Mouse (Mus musculus) right cerebral cortex, postnatal 4 days (tissue): ENCODE results near the gene Gpr161.
A peak's percentile ranks its signal among the peaks of the same experiment; 100 is the strongest.
"Not testable (repeated sequence)": the region's sequence is repeated elsewhere in the genome, so short reads cannot be mapped to it uniquely, and the experiment has no call there.

Experiments used
- DNase-seq: peaks from one replicate; pipeline ENCODE4 v3.0.0-alpha.2; 2022

Gene Gpr161

DNA sequence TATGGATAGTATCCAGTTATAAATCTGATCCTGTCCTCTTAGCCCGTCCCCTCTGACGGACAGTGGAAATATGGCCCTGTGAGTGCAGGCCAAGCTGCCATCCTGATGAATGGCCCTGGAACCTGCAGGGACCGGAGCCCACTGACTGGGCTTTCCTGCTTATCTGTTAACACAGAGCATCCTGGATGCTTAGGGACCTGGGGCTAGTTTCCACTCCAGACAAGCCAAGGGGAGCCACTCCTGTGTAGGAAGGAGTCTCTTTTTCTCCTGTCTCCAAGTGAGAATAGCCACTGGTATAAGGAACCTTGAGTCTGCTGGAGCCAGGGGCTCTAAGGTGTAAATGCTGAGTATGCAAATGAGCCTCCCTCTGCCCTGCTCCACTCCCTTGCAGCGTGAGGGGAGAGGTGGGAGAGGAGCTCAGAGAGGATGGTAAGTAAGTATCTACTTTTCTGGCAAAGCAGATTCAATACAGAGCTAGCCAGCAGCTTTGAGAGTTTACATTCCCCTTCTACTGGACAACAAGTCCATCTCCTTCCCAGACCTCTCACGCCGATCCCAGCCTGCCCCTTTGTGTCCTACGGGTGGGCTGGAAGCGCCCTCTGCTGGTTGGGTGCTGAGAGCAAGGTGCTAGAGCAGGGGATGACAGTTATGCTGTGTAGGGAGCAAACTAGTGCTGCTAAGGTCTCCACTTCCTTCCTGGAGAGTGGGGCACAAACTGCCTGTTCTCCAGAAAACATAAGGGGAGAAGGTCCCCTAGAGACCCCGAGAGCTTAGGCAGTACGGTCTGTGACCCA lies 24.7 kb downstream of the Gpr161 start:
- peak; percentile 74 for DNase-seq

DNA sequence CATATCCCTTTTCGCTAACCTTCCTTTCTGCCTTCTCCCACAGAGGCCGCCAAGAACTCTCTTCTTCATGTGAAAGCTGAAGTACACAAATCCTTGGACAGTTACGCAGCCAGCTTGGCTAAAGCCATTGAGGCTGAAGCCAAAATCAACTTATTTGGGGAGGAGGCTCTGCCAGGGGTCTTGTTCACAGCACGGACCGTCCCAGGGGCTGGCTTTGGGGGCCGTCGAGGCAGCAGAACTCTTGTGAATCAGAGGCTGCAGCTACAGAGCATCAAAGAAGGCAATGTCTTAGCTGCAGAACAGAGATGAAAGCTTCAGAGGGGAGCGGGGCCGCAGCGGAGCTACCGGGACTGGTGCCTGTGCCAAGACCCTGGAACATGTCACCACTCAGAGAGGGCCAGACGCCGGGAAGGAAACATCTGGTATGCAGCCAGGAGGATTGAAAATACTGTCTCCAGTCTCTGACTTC lies 25.8 kb downstream of the Gpr161 start:
- no peak for DNase-seq

DNA sequence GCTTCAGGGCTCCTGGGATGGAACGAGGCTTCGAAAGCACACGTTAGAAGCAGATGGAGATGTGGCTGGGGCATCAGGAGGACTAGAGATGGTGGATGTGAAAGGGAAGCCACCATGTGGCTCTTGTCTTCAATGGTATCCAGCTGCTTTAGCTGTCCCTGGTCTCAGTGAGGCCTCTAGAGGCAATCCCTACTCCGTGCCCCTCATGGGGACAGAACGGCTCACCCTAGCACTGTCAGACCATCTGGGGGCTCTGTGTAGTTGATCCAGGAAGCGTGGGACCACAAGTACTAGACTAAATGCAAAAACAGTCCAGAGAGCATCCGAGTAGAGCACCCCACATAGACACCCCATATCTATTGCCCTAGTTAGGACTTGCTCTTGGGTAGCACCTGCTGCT lies 26.3 kb downstream of the Gpr161 start:
- DNase-seq = no peak

DNA sequence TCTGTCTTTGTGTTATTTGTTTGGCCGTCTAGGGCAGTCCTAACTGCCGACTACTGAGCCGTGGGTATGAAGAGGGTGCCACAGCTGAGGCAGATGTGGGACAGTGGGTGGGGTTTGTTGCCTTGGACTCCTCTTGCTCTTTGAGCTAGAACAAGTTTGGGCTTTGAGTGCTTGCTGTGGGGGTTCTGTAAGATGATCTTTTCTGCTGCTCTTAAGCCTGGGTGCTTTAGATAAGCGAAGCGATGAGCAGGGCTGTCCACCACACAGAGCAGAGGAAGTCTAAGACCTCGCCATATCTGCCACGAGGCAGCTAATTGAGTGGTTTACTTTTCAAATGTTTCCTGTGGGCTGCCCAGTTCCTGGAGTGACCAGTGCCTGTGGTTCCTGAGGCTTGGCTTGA lies 27.3 kb downstream of the Gpr161 start:
- no peak for DNase-seq

DNA sequence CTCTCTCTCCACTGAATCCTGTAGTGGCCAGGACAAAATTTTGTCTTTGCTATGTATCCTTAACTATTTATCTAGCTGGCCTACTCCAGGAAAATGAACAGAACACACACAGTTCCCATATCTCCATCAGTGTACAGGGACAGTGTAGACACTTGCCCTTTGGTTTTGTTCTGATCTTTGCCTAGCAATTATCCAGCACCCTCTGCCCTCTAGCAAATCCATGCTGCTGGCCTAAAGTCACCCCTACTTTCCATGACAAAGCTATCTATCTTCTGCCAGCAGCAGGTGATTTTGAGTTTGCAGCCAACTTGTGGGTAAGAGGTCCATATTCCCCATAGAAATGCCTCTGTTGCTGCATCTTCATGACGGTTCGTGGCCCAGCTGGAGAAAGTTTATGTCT lies 31.8 kb downstream of the Gpr161 start:
- DNase-seq = no peak

DNA sequence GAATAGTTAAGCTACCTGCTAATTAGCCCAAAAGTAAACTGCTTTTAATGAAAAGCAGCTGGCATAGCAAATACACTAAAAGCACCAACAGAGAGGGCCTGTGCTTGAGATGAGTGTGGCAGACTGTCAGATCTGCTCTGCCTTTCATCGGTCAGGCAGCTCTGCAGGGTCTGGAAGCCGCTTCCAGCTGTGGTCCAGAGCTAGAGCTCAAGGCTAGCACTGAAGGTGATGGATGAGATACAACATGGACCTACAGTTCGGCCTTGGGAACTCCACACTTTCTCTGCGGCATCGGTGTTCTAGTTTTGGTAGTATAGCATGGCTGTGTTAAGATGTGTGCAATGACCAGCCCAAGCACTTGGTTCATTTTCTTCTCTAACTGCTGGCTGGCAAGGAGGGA lies 32.2 kb downstream of the Gpr161 start:
- no peak for DNase-seq

DNA sequence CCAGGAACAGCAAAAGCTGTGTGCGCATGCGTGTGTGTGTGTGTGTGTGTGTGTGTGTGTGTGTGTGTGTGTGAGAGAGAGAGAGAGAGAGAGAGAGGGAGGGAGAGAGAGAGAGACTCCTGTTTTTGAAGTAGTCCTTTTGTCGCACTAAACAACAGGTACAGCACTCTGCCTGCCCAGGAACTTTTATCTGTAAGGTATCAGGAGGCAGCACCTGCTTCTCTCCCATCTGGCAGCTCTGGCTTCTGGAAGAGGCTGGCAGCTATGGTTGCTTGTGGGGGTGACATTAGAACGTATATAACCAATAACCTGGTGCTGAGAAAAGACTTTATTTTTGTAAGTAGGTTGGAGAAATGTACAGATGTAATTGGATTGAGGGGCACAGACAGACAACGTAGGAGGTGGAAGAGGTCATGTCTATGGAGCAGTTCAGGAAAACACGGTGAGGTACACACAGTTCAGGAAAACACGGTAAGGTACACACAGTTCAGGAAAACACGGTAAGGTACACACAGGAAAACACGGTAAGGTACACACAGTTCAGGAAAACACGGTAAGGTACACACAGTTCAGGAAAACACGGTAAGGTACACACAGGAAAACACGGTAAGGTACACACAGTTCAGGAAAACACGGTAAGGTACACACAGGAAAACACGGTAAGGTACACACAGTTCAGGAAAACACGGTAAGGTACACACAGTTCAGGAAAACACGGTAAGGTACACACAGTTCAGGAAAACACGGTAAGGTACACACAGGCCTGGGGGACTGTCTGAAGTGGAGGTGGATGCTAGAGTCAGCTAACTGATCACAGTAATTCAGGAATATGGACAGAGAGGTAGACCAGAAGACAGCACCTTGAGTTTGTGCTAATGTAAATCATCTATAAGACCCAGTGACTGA lies 33.0 kb downstream of the Gpr161 start:
- not testable (repeated sequence) for DNase-seq

DNA sequence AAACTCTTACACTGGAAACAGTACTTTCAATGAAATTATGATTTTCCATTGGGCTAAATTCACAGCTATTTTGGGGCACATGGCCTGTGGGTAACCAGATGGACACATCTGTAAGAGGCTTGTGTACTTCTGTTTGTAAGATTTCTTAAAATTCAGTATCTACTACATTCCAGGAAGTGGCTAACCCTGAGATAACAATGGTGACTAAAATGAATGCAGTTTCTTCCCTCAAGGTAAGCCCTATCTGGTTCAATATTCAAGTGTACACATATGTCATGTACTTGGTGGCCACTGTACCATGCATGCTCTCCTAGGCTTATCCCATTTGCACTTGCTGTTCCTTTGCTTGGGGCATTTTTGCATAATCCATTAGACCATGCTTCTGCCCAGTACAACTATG lies 35.3 kb downstream of the Gpr161 start:
- no peak for DNase-seq

DNA sequence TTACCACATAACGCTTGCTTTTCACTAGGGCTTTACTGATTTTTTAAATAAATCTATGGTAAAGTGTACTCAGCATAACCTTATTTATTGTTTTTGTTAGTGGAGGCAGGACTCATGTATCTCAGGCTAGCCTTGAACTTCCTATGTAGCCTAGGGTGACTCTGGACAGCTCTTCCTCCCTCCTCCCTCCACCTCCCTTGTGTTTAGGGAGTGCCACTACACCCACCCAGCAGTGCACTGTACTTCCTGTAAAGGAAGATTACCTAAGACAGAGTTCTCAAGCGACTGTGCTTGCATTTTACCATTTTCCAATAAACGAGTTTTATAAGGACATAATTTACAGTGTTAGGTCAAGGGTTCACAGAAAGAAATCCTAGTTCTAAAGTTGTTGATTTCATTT lies 37.2 kb downstream of the Gpr161 start:
- DNase-seq = no peak

DNA sequence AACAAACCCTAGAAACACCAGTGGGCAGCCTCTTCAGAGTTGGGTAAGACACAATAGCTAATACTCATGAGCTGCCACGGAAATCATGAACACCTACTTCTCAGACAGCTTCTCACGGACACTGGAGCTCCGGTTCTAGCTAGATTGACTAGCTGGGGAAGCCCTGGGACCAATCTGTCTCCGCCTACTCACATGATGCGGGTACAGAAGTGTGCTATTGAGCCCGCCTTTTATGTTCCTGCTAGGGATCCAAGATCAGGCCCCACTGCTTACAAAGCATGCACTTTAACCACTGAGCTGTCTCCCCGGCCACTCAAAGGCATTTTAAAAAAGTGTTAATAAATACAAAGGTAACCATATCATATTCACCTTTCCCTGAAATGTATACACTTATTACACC lies 46.5 kb downstream of the Gpr161 start:
- no peak for DNase-seq

DNA sequence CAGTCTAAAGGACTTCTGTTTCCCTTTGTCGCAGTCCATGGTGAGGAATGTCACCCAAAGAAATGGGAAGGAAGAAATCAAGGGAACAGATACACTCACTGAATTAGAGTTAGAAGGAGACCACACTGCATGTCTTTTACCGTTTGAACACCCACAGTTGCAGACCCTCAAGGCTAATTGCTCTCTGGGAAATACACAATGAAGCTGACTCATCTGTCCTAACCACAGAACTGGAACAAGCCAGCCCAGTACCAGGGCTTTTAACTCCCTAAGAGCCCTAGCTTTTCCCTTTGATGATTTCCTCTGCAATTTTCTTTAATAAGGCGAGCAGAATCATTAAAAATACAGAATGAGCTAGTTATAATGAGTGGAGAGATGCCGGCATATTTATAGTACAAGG lies 48.9 kb downstream of the Gpr161 start:
- no peak for DNase-seq

DNA sequence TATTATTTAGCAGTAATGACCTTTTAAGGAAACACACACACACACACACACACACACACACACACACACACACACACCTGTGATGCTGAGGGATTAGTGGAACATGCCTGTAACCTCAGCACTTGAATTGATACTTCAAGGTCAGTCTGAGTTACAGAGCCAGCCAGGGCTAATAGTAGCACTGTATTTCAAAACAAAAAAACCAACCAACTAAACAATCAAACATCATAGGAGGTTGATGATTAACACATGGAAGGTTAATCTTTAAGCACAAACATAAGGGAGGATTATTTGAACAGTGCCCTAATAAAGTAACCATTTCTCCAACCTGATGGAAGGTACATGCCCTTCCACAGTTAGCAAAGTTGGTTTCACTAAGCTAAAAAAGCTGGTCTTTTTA lies 53.0 kb downstream of the Gpr161 start:
- DNase-seq = no peak

DNA sequence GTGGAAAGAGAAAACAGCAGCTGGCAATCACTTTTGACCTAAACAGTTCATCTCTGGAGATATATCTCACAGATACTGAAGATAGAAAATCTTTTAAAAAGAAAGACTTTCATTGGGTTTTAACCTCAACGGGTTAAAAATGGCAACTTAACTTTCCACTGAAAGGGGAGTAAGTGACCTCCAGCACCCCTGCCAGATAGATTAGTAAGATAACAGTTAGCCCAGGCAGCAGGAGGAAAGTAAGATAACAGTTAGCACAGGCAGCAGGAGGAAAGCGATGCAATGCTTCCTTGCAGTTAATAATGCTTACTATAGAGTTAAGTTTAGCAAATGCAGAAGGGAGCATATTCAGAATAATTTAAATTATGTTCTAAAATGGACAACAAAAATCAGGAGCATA lies 60.8 kb downstream of the Gpr161 start:
- DNase-seq = no peak

DNA sequence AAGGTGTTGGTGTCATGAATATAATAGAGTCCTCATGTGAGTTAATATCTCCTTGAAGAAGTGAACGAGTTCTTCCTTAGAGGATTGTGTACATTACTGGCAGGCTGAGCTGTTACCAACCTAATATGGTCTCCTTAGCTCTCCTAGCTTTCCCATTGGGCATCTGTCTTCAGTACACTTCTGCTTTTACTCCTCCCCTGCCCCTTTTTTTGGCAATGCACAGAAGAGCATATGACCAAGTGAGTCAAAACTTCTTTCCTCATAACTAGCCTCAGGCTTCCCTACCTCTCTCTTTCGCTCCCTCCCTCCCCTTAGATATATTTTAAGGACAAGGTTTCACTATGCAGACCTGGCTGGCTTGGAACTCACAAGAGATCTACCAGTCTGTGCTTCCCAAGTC lies 67.7 kb downstream of the Gpr161 start:
- DNase-seq = no peak

DNA sequence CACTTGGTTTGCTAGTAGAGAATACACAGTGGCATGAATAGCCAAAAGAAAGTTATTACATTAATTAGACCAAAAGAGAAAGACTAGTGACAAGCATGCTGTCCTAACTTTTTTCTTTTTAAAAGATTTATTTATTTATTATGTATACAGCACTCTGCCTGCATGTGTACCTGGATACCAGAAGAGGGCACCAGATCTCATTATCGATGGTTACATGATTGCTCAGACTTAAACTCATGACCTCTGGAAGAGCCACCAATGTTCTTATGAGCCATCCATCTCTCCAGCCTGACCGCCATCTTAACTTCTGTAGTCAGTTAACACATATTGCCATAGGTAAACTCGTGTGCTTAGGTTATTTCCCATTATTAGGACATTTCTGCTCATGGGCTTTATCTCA lies 69.5 kb downstream of the Gpr161 start:
- no peak for DNase-seq

DNA sequence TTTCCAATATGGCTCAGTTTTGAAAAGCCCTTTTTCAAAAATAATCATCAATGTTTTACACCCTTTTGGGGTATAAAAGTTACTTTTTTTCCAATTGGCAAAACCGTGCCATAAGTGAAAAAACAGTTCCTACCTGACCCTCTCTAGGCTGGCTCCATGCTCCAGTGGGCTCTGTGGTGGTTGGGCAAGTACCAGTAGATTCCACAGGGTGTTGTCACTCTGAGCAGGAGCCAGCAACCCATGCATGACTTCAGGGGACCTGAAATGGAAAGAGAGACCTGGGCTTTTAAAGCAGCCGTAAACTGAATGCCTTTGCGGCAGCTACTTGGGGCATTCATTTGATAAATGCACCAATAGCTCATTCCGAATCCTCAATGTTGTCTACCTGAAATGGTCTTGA lies 75.4 kb downstream of the Gpr161 start:
- no peak for DNase-seq

DNA sequence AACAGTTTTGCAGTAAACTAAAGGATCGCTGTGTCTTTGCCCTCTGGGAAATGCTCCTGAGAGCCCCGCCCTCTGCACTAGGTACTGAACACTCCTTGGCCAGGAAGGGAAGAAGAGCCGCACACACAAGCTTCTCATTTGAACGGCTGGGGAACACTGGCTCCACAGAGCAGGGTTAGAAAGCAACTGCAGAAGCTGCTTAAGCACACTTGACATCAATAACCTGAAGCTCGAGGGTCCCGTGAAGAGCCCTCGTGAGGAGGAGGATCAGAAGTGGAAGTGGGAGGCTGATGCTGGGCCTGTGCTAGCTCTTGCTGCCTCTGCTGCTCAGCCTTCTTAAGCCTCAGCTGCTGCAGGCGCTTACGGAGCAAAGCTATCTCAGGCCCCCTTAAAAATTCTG lies 78.2 kb downstream of the Gpr161 start:
- no peak for DNase-seq
